Mouse (Mus musculus) Patski (cell line): ENCODE data around the gene Kmt2b. TPM values are rescaled to one million over a fixed set of nuclear protein-coding genes. Genes with fewer than 3 reads are reported as not detected.
A peak's percentile ranks its signal among the peaks of the same experiment; 100 is the strongest.

Experiments used
- ATAC-seq: fragments of 100-300 bp; one replicate; pipeline ENCODE4 v1.8.0; 2021
- CTCF ChIA-PET: fragments of 350-600 bp; sonication (Branson Sonifier 250); formaldehyde crosslinking; loops from one replicate; lab custom pipeline; 2022; ENCODE audit warnings: inconsistent platforms; lab: Charles Lee
- POLR2A ChIA-PET: fragments of 350-600 bp; sonication (Branson Sonifier 250); formaldehyde crosslinking; loops from one replicate; lab custom pipeline; 2022; ENCODE audit warnings: antibody characterized with exemption, inconsistent platforms; lab: Charles Lee
- DNase-seq: peaks from one replicate; pipeline ENCODE4 v3.0.0-alpha.2; 2011; ENCODE audit warnings: low read depth, low spot score
- H3K27me3 ChIP-seq: fragments of 371-371 bp; one replicate; pipeline ENCODE4 v1.5.1; 2021
- CTCF ChIP-seq: fragments of 100-300 bp; IDR thresholded peaks from one replicate; pipeline ENCODE4 v1.5.1; 2021
- in situ Hi-C: fragments of 300-500 bp; cut with MboI; formaldehyde crosslinking; loops from 3 replicates; pipeline ENCODE4 v1.11.1; 2018; ENCODE audit warnings: low pct_unique_long_range_greater_than_20kb, mixed read lengths
- polyA plus RNA-seq: library from polyadenylated mRNA; unstranded; gene quantifications from one replicate; pipeline ENCODE4 v1.2.3, GENCODE M21; 2021

Kmt2b gene
- polyA plus RNA-seq: 40.7 TPM

DNA sequence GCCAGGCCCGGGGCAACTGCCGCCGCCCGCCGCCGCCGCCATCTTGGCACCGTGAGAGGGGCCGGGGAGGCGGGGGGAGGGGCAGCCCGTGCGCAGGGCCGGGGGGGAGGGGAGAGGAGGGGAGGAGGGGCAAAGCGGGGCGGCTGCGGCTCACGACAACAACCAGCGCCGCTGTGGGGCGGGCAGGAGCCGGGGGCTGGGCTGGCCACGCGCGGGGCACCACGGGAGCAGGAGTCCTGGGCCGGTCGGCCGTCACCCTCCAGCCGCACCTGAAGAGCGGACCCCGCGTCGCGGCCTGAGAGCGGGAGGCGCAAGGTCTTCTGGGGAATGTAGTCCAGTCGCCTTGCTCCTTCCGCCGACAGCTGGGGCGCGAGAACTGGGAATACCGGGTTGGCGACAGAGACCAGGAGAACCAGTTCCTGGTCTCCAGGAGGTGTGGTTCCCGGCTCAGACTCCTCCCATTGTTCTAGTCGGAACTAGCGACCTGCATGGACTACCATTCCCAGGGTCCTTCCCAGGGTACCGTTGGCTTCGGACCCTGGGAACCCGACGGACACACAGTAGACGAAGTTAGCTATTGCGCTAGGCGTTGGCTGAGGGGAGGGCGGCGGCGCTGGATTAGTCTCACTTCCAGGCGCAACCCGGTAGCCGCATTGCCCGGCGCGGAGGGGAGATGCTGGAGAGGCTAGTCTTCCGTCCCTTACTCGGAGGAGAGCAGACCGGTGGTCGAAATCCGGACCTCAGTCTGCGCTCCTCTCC, at the start of gene Kmt2b:
Kmt2b (minus strand) TSS at position 51 of the 759 bp plus-strand sequence.
- ATAC-seq (peak; percentile 92), DNase-seq (peak; percentile 94)
- ChIA-PET POLR2A (interaction anchor here (0.8 to 2.9 kb wide), 5 partner anchors 13 to 37 kb away, joined by 3 to 10 read pairs (median 5); partner anchors contain the start of gene Cox6b1), CTCF (interaction anchor here (1.0 to 6.9 kb wide), 6 partner anchors 10 to 35 kb away, joined by 3 to 65 read pairs (median 7); partner anchors contain the start of genes Gm49396, Psenen, U2af1l4 and Zbtb32)
- TF ChIP-seq CTCF: no peak
- in situ Hi-C loops: no loop called here
- H3K27me3 ChIP-seq: no peaks in the 10 kb centered on the region

DNA sequence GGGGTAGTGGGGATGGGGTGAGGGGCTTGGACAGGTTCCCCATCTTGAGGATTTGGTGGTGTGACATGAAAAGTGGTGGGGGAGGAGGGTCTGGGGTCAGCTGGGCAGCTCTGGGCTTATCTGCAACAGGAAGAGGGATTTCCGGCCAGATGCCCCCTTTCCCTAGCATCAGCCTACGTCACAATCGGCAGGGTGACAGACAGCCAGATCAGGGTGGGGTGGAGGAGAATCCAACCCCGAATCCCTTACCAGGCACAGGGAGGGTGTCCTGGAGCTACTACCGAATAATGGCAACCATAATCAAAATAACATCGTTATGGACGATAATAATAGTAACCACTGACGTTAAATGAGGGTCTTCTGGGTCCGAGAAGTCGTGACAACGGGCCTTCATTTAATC, 47.9 kb upstream of the Kmt2b start:
- no peak for ATAC-seq
- in situ Hi-C loops: no loop called here
- no peak for DNase-seq
- no peak for TF ChIP-seq CTCF
- peaks cover 40% of the 10 kb centered on the region for H3K27me3 ChIP-seq
- ChIA-PET CTCF (interaction anchor here (3.2 kb wide), 1 partner anchor 11 kb away, joined by 13 read pairs; no protein-coding TSS in a partner anchor), POLR2A (interaction anchor here (1.3 kb wide), 1 partner anchor 13 kb away, joined by 3 read pairs; no protein-coding TSS in a partner anchor)

DNA sequence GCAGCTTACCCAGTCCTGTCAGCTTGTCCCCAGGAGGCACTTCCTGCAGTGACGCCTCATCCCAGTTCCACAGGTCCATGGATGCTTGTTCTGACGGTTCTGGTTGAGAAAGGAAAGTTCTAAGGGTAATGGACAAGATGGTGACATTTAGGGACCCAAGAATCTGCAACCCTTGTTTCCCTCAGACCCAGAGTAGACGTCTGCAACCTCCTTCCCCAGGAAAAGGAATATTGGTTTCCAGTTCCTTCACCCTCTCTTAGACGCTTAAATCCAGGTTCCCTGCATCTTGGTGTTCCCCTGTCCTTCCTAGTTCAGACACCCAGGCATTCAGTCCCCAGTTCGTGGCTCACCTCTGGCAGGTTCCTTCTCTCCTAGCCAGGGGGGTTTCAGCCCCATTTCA, 47.2 kb upstream of the Kmt2b start, which contains the start of gene Etv2:
Etv2 (minus strand) TSS at position 101 of the 400 bp plus-strand sequence.
- DNase-seq (no peak), ATAC-seq (no peak)
- POLR2A ChIA-PET: interaction anchor here (0.8 kb wide), 1 partner anchor 11 kb away, joined by 3 read pairs; no protein-coding TSS in a partner anchor
- no peak for TF ChIP-seq CTCF
- CTCF ChIA-PET: interaction anchor here (0.8 to 3.2 kb wide), 2 partner anchors 9 to 12 kb away, joined by 3 to 13 read pairs; no protein-coding TSS in a partner anchor
- H3K27me3 ChIP-seq: peaks cover 45% of the 10 kb centered on the region
- in situ Hi-C loops: no loop called here

DNA sequence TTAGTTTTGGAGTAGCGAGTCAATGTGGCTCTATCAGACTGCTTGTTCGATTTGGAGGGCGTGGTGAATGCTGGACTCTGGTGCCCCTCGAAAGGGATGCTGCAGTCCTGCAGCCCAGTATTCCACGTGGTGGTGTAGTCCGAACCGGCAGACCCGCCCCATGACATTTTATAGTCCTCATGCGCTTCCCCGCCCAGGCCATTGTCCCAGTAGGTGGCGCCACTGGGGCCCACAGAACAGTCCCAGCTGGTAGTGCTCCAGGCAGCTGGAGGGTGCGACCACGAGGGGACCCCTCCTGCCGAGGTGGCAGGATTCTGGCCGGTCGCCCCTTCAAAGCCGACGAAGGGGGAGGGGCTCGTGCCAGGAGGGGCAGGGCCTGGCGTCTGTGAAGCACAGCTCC, 46.1 kb upstream of the Kmt2b start:
- ATAC-seq: peak; percentile 54
- in situ Hi-C loops: no loop called here
- DNase-seq: no peak
- CTCF ChIA-PET: interaction anchor here (3.2 kb wide), 1 partner anchor 13 kb away, joined by 13 read pairs; no protein-coding TSS in a partner anchor
- H3K27me3 ChIP-seq: peaks cover 45% of the 10 kb centered on the region
- TF ChIP-seq CTCF: peak; percentile 79
- POLR2A ChIA-PET: interaction anchor here (0.8 kb wide), 1 partner anchor 12 kb away, joined by 3 read pairs; no protein-coding TSS in a partner anchor

DNA sequence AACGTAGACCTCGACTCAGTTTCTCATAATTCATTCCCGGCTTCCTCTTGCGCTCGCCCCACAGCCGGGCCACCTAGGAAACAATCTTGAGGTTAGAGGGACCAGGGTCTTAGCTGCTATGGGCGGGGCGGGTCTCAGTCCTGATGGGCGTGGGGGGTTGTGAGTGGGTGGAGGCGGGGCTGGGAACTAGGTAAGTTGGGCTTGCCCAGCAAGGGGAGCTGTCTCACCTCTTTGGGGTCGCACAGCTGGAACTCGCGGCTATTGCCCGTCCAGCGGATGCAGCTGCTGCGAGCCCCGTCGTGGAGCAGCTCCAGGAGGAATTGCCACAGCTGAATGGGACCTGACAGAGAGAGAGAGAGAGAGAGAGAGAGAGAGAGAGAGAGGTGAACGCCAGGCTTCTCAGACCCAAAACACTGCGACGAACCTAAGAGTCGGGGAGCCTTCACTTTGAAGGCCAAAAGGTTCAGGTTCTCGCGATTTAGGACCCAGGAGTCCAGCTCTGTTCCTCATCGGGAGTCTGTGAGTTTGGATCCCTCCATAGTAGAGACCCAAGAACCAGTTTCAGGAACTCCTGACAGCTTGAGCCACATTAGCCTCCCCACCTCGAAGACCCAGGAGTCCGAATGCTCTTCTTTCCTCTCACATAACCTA, 45.4 kb upstream of the Kmt2b start:
- in situ Hi-C loops: no loop called here
- no peak for TF ChIP-seq CTCF
- ATAC-seq (no peak), DNase-seq (no peak)
- CTCF ChIA-PET: interaction anchor here (3.2 kb wide), 1 partner anchor 14 kb away, joined by 13 read pairs; no protein-coding TSS in a partner anchor
- peaks cover 45% of the 10 kb centered on the region for H3K27me3 ChIP-seq
- POLR2A ChIA-PET: no interaction called here

DNA sequence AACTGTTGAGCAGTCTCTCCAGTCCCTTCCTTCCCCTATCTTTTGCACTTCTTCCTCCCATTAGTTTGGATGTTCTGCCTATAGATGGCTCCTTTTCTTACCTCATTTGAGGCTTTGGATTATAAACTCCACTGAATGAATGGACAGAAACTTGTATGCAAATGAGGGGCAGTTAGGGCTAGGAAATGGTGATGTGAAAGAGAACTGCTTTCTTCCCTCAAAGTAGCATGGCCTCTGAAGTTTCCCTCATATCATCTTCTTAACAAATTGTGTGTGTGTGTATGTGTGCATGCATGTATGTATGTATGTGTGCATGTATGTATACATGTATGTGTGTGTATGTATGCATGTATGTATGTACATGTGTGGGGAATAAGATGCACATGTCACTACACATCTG, 40.5 kb upstream of the Kmt2b start:
- no peak for TF ChIP-seq CTCF
- ATAC-seq: no peak

DNA sequence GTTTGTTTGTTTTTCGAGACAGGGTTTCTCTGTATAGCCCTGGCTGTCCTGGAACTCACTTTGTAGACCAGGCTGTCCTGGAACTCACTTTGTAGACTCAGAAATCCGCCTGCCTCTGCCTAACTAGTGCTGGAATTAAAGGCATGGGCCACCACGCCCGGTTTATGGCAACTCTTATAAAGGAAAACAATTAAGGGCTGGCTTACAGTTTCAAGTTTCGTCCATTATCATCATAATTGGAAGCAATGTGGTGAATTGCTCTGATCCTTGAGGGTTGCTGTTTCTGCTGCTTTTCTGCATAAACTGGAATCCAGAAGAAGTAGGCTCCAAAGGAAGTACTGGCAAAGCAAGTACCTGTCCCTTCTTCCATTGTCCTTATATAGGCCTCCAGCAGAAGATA, 38.1 kb upstream of the Kmt2b start:
- ChIA-PET POLR2A (no interaction called here), CTCF (no interaction called here)
- in situ Hi-C loops: no loop called here
- ATAC-seq (no peak), DNase-seq (no peak)
- TF ChIP-seq CTCF: no peak
- peaks cover 7% of the 10 kb centered on the region for H3K27me3 ChIP-seq

More for the DNA sequence above, 40.5 kb upstream of the Kmt2b start:
- no peak for DNase-seq
- in situ Hi-C loops: no loop called here
- ChIA-PET CTCF (no interaction called here), POLR2A (interaction anchor here (0.6 kb wide), 1 partner anchor 18 kb away, joined by 3 read pairs; no protein-coding TSS in a partner anchor)
- H3K27me3 ChIP-seq: peaks cover 28% of the 10 kb centered on the region

DNA sequence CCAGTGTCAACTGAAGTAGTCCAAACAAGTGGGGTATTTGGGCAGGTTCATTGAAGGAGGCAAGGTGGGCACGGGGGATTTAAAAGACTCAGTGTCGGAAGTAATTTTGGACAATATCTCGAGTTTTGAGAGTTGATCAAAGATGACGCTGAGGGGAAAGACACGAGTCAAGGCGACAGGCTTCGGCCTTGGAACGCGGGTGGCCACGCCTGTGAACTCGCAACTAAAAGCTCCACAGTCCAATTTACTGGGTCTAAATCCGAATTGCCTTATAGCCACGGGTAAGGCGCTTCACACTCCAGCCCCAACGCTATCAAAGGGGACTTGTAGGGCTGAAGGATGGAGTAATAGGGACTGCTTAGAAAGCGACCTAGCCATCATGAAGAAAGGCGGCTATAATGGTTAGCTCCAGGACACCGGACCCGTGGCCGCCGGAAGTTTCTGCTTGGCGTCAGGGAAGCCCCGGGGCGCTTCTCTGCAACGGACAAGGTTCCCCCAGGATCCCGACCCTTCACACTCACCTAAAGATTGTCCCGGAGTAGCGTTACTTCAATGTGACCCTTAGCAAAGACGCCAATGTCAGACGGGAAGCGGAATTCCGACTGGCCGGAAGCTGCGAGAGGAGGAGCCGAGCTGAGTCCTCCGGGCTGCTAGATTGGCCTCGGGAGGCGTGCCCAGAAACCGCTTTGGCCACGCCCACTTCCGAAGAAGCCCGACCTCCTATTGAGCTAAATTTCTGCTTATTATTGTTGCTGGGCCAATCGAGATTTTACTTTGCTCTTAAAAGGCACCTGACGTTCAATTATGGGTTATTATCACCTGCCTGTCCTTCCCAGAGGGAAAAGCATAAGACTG, 37.2 kb upstream of the Kmt2b start, which contains the start of gene Cox6b1:
Cox6b1 (minus strand) TSS at position 622 of the 855 bp plus-strand sequence.
- no peaks in the 10 kb centered on the region for H3K27me3 ChIP-seq
- ATAC-seq: peak; percentile 65
- TF ChIP-seq CTCF: no peak
- peak; percentile 57 for DNase-seq
- CTCF ChIA-PET: interaction anchor here (1.2 to 1.5 kb wide), 3 partner anchors 12 to 90 kb away, joined by 3 to 9 read pairs (median 4); no protein-coding TSS in a partner anchor
- POLR2A ChIA-PET: interaction anchor here (0.6 to 1.1 kb wide), 6 partner anchors 14 to 1469 kb away, joined by 3 to 4 read pairs (median 3); partner anchors contain the start of gene Pmis2
- in situ Hi-C loops: no loop called here

DNA sequence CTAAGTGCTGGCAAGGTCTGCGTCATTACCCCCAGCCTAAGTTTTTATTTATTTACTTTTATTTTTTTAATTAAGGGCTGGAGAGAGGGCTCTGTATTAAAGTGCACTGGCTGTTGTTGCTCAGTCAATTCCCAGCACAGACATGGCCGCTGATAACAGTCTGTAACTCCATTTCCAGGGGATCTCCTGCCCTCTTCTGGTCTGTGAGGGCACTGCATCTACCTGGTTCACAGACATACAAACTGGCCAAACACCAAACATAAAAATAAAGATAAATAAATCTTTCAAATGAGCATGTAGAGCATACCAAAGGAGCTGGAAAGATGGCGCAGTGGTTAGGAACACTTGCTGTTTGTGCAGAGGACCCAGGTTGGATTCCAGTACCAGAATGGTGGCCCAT, 30.7 kb upstream of the Kmt2b start:
- in situ Hi-C loops: no loop called here
- POLR2A ChIA-PET: no interaction called here
- ATAC-seq: no peak
- peak; percentile 84 for TF ChIP-seq CTCF
- CTCF ChIA-PET: interaction anchor here (0.8 to 3.4 kb wide), 3 partner anchors 11 to 29 kb away, joined by 3 to 12 read pairs (median 3); no protein-coding TSS in a partner anchor
- DNase-seq: no peak
- no peaks in the 10 kb centered on the region for H3K27me3 ChIP-seq
